Mouse (Mus musculus) heart, embryonic 16.5 days (tissue): Measurements from ENCODE around the gene Dpy19l1. TPM values are rescaled to one million over a fixed set of nuclear protein-coding genes. Genes with fewer than 3 reads are reported as not detected.

Experiments used
- ATAC-seq: fragments of 200-750 bp; cut with Nextera tagmentation; replicated peaks from 2 replicates; pipeline ENCODE4 v1.8.0; 2017; ENCODE audit warnings: moderate number of reproducible peaks; ENCODE audit not compliant: insufficient read depth, low FRiP score; ENCODE audit errors: extremely low read depth
- H3K27ac ChIP-seq: fragments of 300-500 bp; sonication (generic); 2 replicates; pipeline ENCODE4 v1.5.1; 2014; ENCODE audit warnings: mild to moderate bottlenecking, low read length, control low read depth, moderate library complexity
- H3K27me3 ChIP-seq: fragments of 300-500 bp; sonication (generic); 2 replicates; pipeline ENCODE4 v1.6.1; 2014; ENCODE audit warnings: low read length, mixed read lengths; ENCODE audit not compliant: control insufficient read depth, insufficient read depth
- H3K36me3 ChIP-seq: fragments of 300-500 bp; sonication (generic); 2 replicates; pipeline ENCODE4 v1.6.1; 2014; ENCODE audit not compliant: control insufficient read depth, insufficient read depth
- H3K4me1 ChIP-seq: fragments of 300-500 bp; sonication (generic); 2 replicates; pipeline ENCODE4 v1.6.1; 2014; ENCODE audit warnings: low read length, mixed read lengths; ENCODE audit not compliant: control insufficient read depth, insufficient read depth
- H3K4me2 ChIP-seq: fragments of 300-500 bp; sonication (generic); 2 replicates; pipeline ENCODE4 v1.6.1; 2014; ENCODE audit warnings: low read depth, mild to moderate bottlenecking, control low read depth, low read length
- H3K4me3 ChIP-seq: fragments of 300-500 bp; sonication (generic); 2 replicates; pipeline ENCODE4 v1.5.1; 2014; ENCODE audit warnings: mild to moderate bottlenecking, control low read depth, low read length
- H3K9ac ChIP-seq: fragments of 300-500 bp; sonication (generic); 2 replicates; pipeline ENCODE4 v1.6.1; 2014; ENCODE audit warnings: low read length, control low read depth
- H3K9me3 ChIP-seq: fragments of 300-500 bp; sonication (generic); replicated peaks from 2 replicates; pipeline ENCODE4 v1.6.1; 2016; ENCODE audit warnings: low read length; ENCODE audit not compliant: control insufficient read depth
- WGBS: fragments of 180-500 bp; shearing (Covaris S2); extraction: QIAGEN DNeasy Blood & Tissue Kit; methylation state at CpG from one replicate; pipeline ENCODE4 v1.1.7; 2014; 5-methylcytosine and 5-hydroxymethylcytosine counted together
- polyA plus RNA-seq: library from polyadenylated mRNA; unstranded; fragments of >200 nt; fragmentation: Nextera tagmentation; extraction: Ambion mirVana; gene quantifications from 2 replicates; pipeline ENCODE4 v1.2.1, GENCODE M21; 2015

The Dpy19l1 gene
- polyA plus RNA-seq, 1 experiment from 2014 or later: 4.7 TPM

- ATAC-seq: no peak
- Histone ChIP-seq H3K9ac (no peak overlapping the region), H3K4me1 (peaks cover 9% of the 10 kb centered on the region), H3K4me2 (no peak overlapping the region), H3K27me3 (no peaks in the 10 kb centered on the region), H3K36me3 (peaks cover 3% of the 10 kb centered on the region; the same call in 1 of the 2 replicates), H3K4me3 (no peak overlapping the region), H3K27ac (no peak overlapping the region), H3K9me3 (no peaks in the 10 kb centered on the region)
- WGBS: 55% methylated on average over 5 of the region's 5 CpGs
Observed at GRCm38 (mm10) chr9:24482375-24482774, 20.6 kb downstream of the Dpy19l1 start.

- Histone ChIP-seq H3K9ac (no peak overlapping the region), H3K4me1 (peaks cover 3% of the 10 kb centered on the region; the same call in 1 of the 2 replicates), H3K27ac (no peak overlapping the region), H3K27me3 (no peaks in the 10 kb centered on the region), H3K4me3 (no peak overlapping the region), H3K36me3 (peaks cover 8% of the 10 kb centered on the region), H3K4me2 (no peak overlapping the region), H3K9me3 (no peaks in the 10 kb centered on the region)
- ATAC-seq: no peak
- 86% methylated on average over 2 of the region's 2 CpGs for WGBS
Observed at GRCm38 (mm10) chr9:24477251-24477650, 25.7 kb downstream of the Dpy19l1 start.

- Histone ChIP-seq H3K4me1 (peaks cover under 1% of the 10 kb centered on the region; the same call in 1 of the 2 replicates), H3K9me3 (no peaks in the 10 kb centered on the region), H3K9ac (no peak overlapping the region), H3K4me2 (no peak overlapping the region), H3K36me3 (peaks cover 8% of the 10 kb centered on the region), H3K4me3 (no peak overlapping the region), H3K27ac (no peak overlapping the region), H3K27me3 (no peaks in the 10 kb centered on the region)
- ATAC-seq: no peak; the same call in 1 of the 2 replicates
- WGBS: 64% methylated on average over 7 of the region's 7 CpGs
Observed at GRCm38 (mm10) chr9:24473824-24474223, 29.1 kb downstream of the Dpy19l1 start.

- H3K4me3 ChIP-seq: no peak overlapping the region
- no peak overlapping the region for H3K27ac ChIP-seq
- no peak for ATAC-seq
- no peak overlapping the region for H3K9ac ChIP-seq
- H3K27me3 ChIP-seq: no peaks in the 10 kb centered on the region
- no peaks in the 10 kb centered on the region for H3K4me1 ChIP-seq
- no peaks in the 10 kb centered on the region for H3K9me3 ChIP-seq
- peaks cover 7% of the 10 kb centered on the region for H3K36me3 ChIP-seq
- no peak overlapping the region for H3K4me2 ChIP-seq
- 76% methylated on average over 3 of the region's 3 CpGs for WGBS
Observed at GRCm38 (mm10) chr9:24472514-24472913, 30.4 kb downstream of the Dpy19l1 start.

- Histone ChIP-seq H3K4me2 (no peak overlapping the region), H3K27ac (no peak overlapping the region)
- WGBS: 69% methylated on average over 5 of the region's 5 CpGs
Observed at GRCm38 (mm10) chr9:24470166-24470565, 32.8 kb downstream of the Dpy19l1 start.

GRCm38 (mm10) chr9:24467186-24467585 lies 35.8 kb downstream of the Dpy19l1 start:
- Histone ChIP-seq H3K27ac (no peak overlapping the region), H3K36me3 (no peaks in the 10 kb centered on the region; the same call in 1 of the 2 replicates), H3K4me3 (no peak overlapping the region), H3K4me1 (no peaks in the 10 kb centered on the region), H3K9ac (no peak overlapping the region), H3K4me2 (no peak overlapping the region), H3K27me3 (no peaks in the 10 kb centered on the region), H3K9me3 (no peaks in the 10 kb centered on the region)
- ATAC-seq: no peak
- WGBS: 81% methylated on average over 5 of the region's 5 CpGs

More at GRCm38 (mm10) chr9:24470166-24470565, 32.8 kb downstream of the Dpy19l1 start:
- no peaks in the 10 kb centered on the region for H3K4me1 ChIP-seq
- no peaks in the 10 kb centered on the region for H3K27me3 ChIP-seq
- no peak for ATAC-seq
- H3K9me3 ChIP-seq: no peaks in the 10 kb centered on the region
- no peak overlapping the region for H3K4me3 ChIP-seq
- no peak overlapping the region for H3K9ac ChIP-seq
- peaks cover 2% of the 10 kb centered on the region; the same call in 1 of the 2 replicates for H3K36me3 ChIP-seq

- 76% methylated on average over 1 of the region's 1 CpGs for WGBS
- H3K9me3 ChIP-seq: no peaks in the 10 kb centered on the region
- no peak overlapping the region for H3K4me2 ChIP-seq
- no peaks in the 10 kb centered on the region for H3K4me1 ChIP-seq
- no peak overlapping the region for H3K27ac ChIP-seq
- H3K9ac ChIP-seq: no peak overlapping the region
- H3K36me3 ChIP-seq: peaks cover under 1% of the 10 kb centered on the region; the same call in 1 of the 2 replicates
- ATAC-seq: no peak
- H3K4me3 ChIP-seq: no peak overlapping the region
- H3K27me3 ChIP-seq: no peaks in the 10 kb centered on the region
Observed at GRCm38 (mm10) chr9:24466649-24467048, 36.3 kb downstream of the Dpy19l1 start.

- Histone ChIP-seq H3K36me3 (0 out of 2 replicates have a peak, but pooled peaks cover 2% of the 10 kb centered on the region), H3K27me3 (no peaks in the 10 kb centered on the region), H3K9me3 (no peaks in the 10 kb centered on the region), H3K4me3 (no peak overlapping the region), H3K9ac (no peak overlapping the region), H3K27ac (no peak overlapping the region), H3K4me1 (no peaks in the 10 kb centered on the region), H3K4me2 (no peak overlapping the region)
- no peak for ATAC-seq
- 87% methylated on average over 9 of the region's 9 CpGs for WGBS
Observed at GRCm38 (mm10) chr9:24461379-24461961, 41.5 kb downstream of the Dpy19l1 start.

- no peak overlapping the region for H3K9ac ChIP-seq
- no peaks in the 10 kb centered on the region for H3K9me3 ChIP-seq
- H3K4me2 ChIP-seq: no peak overlapping the region
- ATAC-seq: no peak
- 0 out of 2 replicates have a peak, but pooled peaks cover 2% of the 10 kb centered on the region for H3K4me1 ChIP-seq
- 91% methylated on average over 12 of the region's 12 CpGs for WGBS
- no peak overlapping the region for H3K4me3 ChIP-seq
- no peaks in the 10 kb centered on the region for H3K36me3 ChIP-seq
- H3K27ac ChIP-seq: no peak overlapping the region
- no peaks in the 10 kb centered on the region for H3K27me3 ChIP-seq
Observed at GRCm38 (mm10) chr9:24453833-24454232, 49.1 kb downstream of the Dpy19l1 start.
